Mouse (Mus musculus) liver, adult (tissue): ENCODE measurements around the gene Ap2b1.

Source experiments
- GATA4 ChIP-seq: IDR thresholded peaks from 2 replicates; pipeline ENCODE4 v1.6.1; 2014; ENCODE audit warnings: mild to moderate bottlenecking, low read length; ENCODE audit not compliant: insufficient replicate concordance

Gene Ap2b1

GRCm38 (mm10) chr11:83410510-83410909 lies 111.7 kb downstream of the Ap2b1 start:
- no peak for TF ChIP-seq GATA4

- no peak for TF ChIP-seq GATA4
Measured at GRCm38 (mm10) chr11:83417080-83417479, 118.3 kb downstream of the Ap2b1 start.

- TF ChIP-seq GATA4 = no peak
Measured at GRCm38 (mm10) chr11:83417708-83418107, 118.9 kb downstream of the Ap2b1 start.

- no peak for TF ChIP-seq GATA4
Measured at GRCm38 (mm10) chr11:83418566-83418965, 119.7 kb downstream of the Ap2b1 start.

- TF ChIP-seq GATA4 = no peak
Measured at GRCm38 (mm10) chr11:83420338-83420737, 121.5 kb downstream of the Ap2b1 start.

- no peak for TF ChIP-seq GATA4
Measured at GRCm38 (mm10) chr11:83421305-83421704, 122.5 kb downstream of the Ap2b1 start.

- no peak for TF ChIP-seq GATA4
Measured at GRCm38 (mm10) chr11:83424681-83425080, 125.9 kb downstream of the Ap2b1 start.

GRCm38 (mm10) chr11:83426964-83427363 lies 128.1 kb downstream of the Ap2b1 start:
- TF ChIP-seq GATA4 = no peak

- no peak for TF ChIP-seq GATA4
Measured at GRCm38 (mm10) chr11:83429355-83429754, 130.5 kb downstream of the Ap2b1 start, which contains the start of gene Gas2l2. TSS of gene Gas2l2 (minus strand) at chr11:83429455.

- TF ChIP-seq GATA4 = no peak
Measured at GRCm38 (mm10) chr11:83432533-83432932, 133.7 kb downstream of the Ap2b1 start.

GRCm38 (mm10) chr11:83437377-83437776 lies 138.6 kb downstream of the Ap2b1 start, which contains the start of gene 1700020L24Rik:
TSS of gene 1700020L24Rik (plus strand) at chr11:83437677.
- TF ChIP-seq GATA4 = no peak

GRCm38 (mm10) chr11:83439426-83440060 lies 140.7 kb downstream of the Ap2b1 start:
- TF ChIP-seq GATA4 = no peak

GRCm38 (mm10) chr11:83440081-83441064 lies 141.5 kb downstream of the Ap2b1 start:
- TF ChIP-seq GATA4 = no peak

- TF ChIP-seq GATA4 = no peak
Measured at GRCm38 (mm10) chr11:83441235-83441634, 142.4 kb downstream of the Ap2b1 start.

GRCm38 (mm10) chr11:83442596-83443267 lies 143.9 kb downstream of the Ap2b1 start:
- no peak for TF ChIP-seq GATA4
